Mouse (Mus musculus): ENCODE data around the gene Zfp541. TPM values are rescaled to one million over a fixed set of nuclear protein-coding genes. Genes with fewer than 3 reads are reported as not detected.

Zfp541 gene
- total RNA-seq, 2 experiments from 2014 or later = 0.59 to 1.1 TPM

GRCm38 (mm10) chr7:16102686-16103226 lies 41.1 kb downstream of the Zfp541 start:
- TF ChIP-seq CTCF (conservative IDR thresholded peaks at IDR 0.05) = no peak
- DNase-seq (ENCODE audit: low spot score in 2 of 2) = no peak
- H3K4me3 ChIP-seq = no peak overlapping the region; the same call in 1 of the 2 replicates
- peak overlapping the region; percentile 93 for H3K27ac ChIP-seq

GRCm38 (mm10) chr7:16103760-16104159 lies 42.1 kb downstream of the Zfp541 start:
- peak; percentile 73 to 87 for DNase-seq (ENCODE audit: low spot score in 2 of 2)
- Histone ChIP-seq H3K27ac (peak overlapping the region; percentile 93), H3K4me3 (peak overlapping the region; percentile 31; the same call in 1 of the 2 replicates)
- TF ChIP-seq CTCF (conservative IDR thresholded peaks at IDR 0.05) = peak; percentile 39

GRCm38 (mm10) chr7:16104611-16105388 lies 43.2 kb downstream of the Zfp541 start:
- peak overlapping the region; percentile 93 for H3K27ac ChIP-seq

GRCm38 (mm10) chr7:16108886-16109542 lies 47.4 kb downstream of the Zfp541 start:
- Histone ChIP-seq H3K27ac (peak overlapping the region; percentile 93), H3K4me3 (no peak overlapping the region)
- no peak for TF ChIP-seq CTCF (conservative IDR thresholded peaks at IDR 0.05)
- DNase-seq (ENCODE audit: low spot score in 2 of 2) = no peak

More at GRCm38 (mm10) chr7:16104611-16105388, 43.2 kb downstream of the Zfp541 start:
- peak overlapping the region; percentile 31; the same call in 1 of the 2 replicates for H3K4me3 ChIP-seq
- no peak for TF ChIP-seq CTCF (conservative IDR thresholded peaks at IDR 0.05)
- DNase-seq (ENCODE audit: low spot score in 2 of 2) = no peak

GRCm38 (mm10) chr7:16110158-16110557 lies 48.5 kb downstream of the Zfp541 start:
- no peak for DNase-seq (ENCODE audit: low spot score in 2 of 2)
- peak overlapping the region; percentile 93 for H3K27ac ChIP-seq
- no peak for TF ChIP-seq CTCF (conservative IDR thresholded peaks at IDR 0.05)
- no peak overlapping the region for H3K4me3 ChIP-seq

GRCm38 (mm10) chr7:16111284-16112090 lies 49.9 kb downstream of the Zfp541 start:
- no peak for TF ChIP-seq CTCF (conservative IDR thresholded peaks at IDR 0.05)
- Histone ChIP-seq H3K27ac (peak overlapping the region; percentile 93), H3K4me3 (no peak overlapping the region; the same call in 1 of the 2 replicates)
- no peak for DNase-seq (ENCODE audit: low spot score in 2 of 2)

GRCm38 (mm10) chr7:16116418-16116817 lies 54.8 kb downstream of the Zfp541 start:
- peak overlapping the region; percentile 72 for H3K27ac ChIP-seq
- H3K4me3 ChIP-seq = no peak overlapping the region
- DNase-seq (ENCODE audit: low spot score in 2 of 2) = no peak
- TF ChIP-seq CTCF (conservative IDR thresholded peaks at IDR 0.05) = no peak

GRCm38 (mm10) chr7:16117100-16117499 lies 55.5 kb downstream of the Zfp541 start:
- no peak for TF ChIP-seq CTCF (conservative IDR thresholded peaks at IDR 0.05)
- no peak for DNase-seq (ENCODE audit: low spot score in 2 of 2)
- Histone ChIP-seq H3K4me3 (no peak overlapping the region), H3K27ac (peak overlapping the region; percentile 72; the same call in 1 of the 2 replicates)

- peak; percentile 90 to 93 for DNase-seq (ENCODE audit: low spot score in 2 of 2)
- peak; percentile 99 for TF ChIP-seq CTCF (conservative IDR thresholded peaks at IDR 0.05)
- peak within 1 kb of the TSS; percentile 96 for H3K27ac ChIP-seq
- H3K4me3 ChIP-seq = peak within 1 kb of the TSS; percentile 63
Measured at GRCm38 (mm10) chr7:16119569-16120261, 58.1 kb downstream of the Zfp541 start, which contains the start of gene Kptn. Gene Kptn (plus strand): TSS chr7:16119895.

GRCm38 (mm10) chr7:16120262-16120600 lies 58.6 kb downstream of the Zfp541 start:
- TF ChIP-seq CTCF (conservative IDR thresholded peaks at IDR 0.05) = no peak; the same call in 1 of the 2 replicates
- Histone ChIP-seq H3K27ac (peak overlapping the region; percentile 96), H3K4me3 (peak overlapping the region; percentile 63)
- DNase-seq (ENCODE audit: low spot score in 2 of 2) = no peak

- H3K27ac ChIP-seq = no peak overlapping the region
- no peak for DNase-seq (ENCODE audit: low spot score in 2 of 2)
- peak; percentile 25 for TF ChIP-seq CTCF (conservative IDR thresholded peaks at IDR 0.05)
- H3K4me3 ChIP-seq = no peak overlapping the region
Measured at GRCm38 (mm10) chr7:16125829-16126228, 64.2 kb downstream of the Zfp541 start.

GRCm38 (mm10) chr7:16128344-16128743 lies 66.7 kb downstream of the Zfp541 start:
- H3K27ac ChIP-seq = peak overlapping the region; percentile 99
- DNase-seq (ENCODE audit: low spot score in 2 of 2) = no peak
- no peak for TF ChIP-seq CTCF (conservative IDR thresholded peaks at IDR 0.05)
- no peak overlapping the region for H3K4me3 ChIP-seq

All from layer of hippocampus, adult 2 months (tissue).